Mouse (Mus musculus): ENCODE measurements around the gene Mif4gd.
"Not testable (repeated sequence)": the region's sequence is repeated elsewhere in the genome, so short reads cannot be mapped to it uniquely, and the experiment has no call there.

Gene Mif4gd

DNA sequence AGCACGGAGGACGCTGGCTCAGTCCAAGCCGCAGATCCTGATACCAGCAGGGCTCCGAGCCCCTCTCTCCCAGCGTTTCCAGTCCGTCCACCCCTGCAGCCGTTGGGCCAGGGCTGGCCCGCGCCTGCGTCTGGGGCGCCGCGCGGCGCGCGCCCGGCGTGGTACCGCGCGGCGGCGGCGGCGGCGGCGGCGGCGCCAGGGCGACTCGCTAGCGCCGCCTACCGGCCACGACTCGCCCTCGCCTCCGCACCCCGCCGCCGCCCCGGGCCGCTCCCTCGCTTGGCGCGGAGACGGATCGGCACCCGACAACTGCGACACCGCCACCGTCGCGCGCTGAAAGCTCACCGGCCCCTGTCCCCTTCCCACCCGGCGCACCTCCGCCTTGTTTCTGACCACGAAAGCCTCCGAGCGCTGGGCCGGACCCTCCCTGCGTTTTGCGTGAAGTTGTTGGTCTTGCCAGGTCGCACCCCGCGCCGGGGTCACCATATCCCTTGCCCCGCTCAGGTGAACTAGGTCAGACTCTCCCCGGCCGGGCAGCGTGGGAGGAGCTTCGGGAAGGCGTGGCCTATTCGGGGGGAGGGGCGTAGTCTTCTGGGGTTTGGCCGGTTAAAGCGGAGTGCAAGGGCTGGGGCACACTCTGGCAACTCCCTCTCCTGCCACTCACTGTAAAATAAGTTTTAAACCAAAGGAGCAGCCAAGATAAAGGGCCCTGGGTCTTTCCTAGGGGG, at the start of gene Mif4gd:
Gene Mif4gd, minus strand, starts transcription at position 560 of the 728 bp plus-strand sequence.
- peak; percentile 67 for DNase-seq (ENCODE audit: low spot score)

DNA sequence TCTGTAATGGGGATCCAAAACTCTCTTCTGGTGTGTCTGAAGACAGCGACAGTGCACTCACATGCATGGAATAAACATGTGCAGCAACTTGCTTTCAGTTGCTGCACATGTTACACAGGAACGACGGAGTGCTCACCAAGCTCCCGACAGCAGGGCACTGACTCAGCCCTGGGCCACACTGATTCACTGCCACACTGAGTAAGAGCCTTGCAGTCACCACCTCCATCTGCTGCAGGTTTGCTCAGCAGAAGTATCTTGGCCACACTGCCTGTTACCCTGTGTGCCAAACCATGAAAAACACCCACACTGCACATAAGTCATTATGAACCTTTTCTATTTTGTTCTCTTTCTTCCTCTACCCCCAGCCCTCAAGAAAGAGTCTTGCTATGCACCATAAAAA, 47.6 kb upstream of the Mif4gd start:
- no peak for DNase-seq (ENCODE audit: low spot score)

DNA sequence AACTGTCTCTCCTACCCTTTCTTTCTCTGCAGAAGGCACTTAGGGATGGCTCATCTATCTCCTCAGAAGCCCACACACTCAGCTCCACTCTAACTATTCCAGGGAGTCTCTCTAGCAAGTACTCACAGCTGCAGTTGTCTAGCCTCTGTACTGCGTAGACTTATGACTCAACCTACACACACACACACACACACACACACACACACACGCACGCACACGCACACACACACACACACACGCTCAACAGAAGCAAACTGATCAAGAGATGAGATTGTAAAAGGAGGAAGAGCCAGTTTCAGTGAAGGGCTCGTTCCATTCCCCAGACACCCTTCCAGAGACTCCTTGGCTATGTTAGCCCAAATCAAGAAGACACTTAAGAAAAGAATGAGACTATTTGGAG, 45.8 kb upstream of the Mif4gd start:
- DNase-seq (ENCODE audit: low spot score): no peak

DNA sequence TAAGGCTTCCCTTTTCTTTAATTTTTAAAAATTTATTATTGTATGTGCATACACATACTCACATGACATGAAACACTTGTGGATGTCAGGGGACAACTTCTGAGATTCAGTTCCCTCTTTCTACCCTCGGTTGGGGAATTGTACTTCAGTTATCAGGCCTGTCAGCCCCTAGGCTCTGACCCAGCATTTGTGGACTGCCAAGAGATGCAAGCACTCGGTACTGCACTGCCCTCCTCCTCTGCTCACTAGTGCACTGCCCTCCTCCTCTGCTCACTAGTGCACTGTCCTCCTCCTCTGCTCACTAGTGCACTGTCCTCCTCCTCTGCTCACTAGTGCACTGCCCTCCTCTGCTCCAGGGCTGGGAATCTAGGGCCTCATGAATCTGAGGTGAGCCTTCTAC, 41.4 kb upstream of the Mif4gd start:
- no peak for DNase-seq (ENCODE audit: low spot score)

DNA sequence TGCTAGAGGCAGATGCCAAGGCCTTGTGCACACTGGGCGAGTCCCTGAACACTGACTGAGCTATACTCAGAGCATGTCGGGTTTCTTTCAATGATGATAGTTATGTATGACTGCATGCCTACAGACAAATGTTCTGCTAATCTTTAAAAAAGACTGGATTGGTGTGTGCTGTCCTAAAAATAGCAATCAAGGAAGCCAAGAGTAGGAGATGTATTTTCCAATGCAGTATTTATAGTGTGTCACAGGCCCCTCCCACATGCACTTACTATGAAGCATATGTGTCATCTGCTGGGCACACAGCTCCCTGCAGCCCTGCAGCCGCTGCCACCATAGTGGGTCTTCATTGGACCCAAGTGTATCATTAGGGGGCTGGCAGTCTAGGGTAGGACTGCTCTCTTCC, 40.4 kb upstream of the Mif4gd start:
- peak; percentile 61 for DNase-seq (ENCODE audit: low spot score)

DNA sequence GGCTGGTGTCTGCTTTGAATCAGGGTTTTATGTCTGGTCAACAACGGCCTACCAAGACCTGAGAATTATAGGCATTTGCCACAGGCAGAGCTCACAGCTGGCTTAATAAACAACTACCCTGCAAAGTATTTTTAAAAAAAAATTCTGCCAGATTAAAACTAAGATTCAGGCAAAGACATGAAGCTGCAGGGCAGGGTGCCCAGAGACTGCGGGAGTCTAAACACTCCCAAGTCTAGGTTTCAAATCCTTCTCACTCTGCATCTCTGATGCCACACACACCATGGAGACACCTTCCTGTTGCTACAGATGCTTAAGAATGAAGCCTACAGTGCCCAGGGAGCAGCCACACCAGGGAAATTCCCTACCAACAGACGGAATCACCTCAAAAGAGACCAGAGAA, 38.9 kb upstream of the Mif4gd start:
- DNase-seq (ENCODE audit: low spot score): no peak

DNA sequence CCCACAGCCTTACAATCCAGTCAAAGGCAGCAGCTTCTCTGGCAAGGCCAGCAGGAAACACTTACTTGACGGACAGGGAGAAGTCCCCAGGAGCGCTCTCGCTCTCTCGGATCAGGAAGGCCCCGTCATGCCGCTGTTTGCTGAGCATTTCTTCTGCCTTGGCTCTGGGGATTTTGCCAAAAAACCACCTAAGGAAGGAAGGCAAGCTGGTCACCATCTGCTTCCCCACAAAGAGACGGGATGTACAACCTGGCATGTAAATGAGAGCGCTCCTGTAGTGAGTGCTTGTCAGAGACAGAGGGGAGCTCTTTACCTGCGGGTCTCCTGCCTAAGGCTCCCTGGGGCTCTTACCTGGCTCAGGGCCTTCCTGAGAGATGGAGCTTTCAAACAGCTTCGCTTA, 36.9 kb upstream of the Mif4gd start:
- no peak for DNase-seq (ENCODE audit: low spot score)

DNA sequence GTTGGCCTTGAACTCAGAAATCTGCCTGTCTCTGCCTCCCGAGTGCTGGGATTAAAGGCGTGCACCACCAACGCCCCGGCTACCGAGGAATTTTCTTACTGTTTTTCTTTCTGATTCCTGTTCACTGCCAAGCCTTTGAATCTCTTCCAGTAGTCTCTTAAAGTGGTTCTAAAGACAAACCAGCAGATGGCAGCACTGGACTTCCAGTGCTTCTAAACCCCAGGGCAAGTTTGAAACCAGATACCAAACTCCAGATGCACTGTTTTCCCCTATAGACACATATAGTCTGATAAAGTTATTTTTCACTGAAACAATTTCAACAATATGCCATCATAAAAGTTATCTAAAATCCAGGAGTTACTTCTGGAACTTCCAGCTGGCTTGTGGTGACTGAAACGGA, 34.7 kb upstream of the Mif4gd start:
- peak; percentile 65 for DNase-seq (ENCODE audit: low spot score)

DNA sequence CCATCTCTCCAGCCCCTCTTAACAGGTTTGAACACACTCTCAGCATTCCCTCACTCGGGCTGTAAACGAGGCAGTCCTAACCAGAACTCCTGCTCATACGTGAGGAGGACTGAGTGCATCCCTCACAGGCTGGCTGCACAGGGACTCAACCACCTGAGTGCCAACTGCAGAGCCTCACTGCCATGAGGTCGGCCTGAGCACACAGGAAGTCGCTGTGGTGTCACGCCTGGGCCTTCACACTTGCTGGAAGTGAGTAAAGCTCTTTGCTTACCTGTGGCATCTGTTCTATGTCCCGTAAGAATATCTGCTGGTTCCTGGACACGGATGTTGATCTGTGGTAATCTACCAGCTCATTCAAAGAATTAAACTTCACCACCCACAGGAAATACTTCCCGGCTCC, 33.7 kb upstream of the Mif4gd start:
- no peak for DNase-seq (ENCODE audit: low spot score)

DNA sequence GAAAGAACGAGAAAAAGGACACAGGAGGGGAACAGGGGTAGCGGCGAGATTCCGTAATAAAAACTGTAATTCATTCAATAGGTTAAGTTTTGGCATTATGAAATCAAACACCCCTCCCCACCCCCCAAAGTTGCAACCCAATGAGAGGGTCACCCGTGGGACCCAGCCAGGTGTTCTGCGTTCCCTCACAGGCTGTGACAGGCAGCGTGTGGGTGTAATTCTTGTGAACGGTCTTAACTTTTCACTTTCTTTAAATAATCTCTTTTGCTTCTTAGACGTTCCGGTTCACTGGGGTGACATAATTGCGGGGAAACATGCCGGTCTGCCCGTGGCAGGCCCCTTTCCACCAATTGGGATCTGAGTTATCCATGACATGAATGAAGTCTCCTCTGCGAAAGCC, 32.7 kb upstream of the Mif4gd start:
- DNase-seq (ENCODE audit: low spot score): not testable (repeated sequence)

DNA sequence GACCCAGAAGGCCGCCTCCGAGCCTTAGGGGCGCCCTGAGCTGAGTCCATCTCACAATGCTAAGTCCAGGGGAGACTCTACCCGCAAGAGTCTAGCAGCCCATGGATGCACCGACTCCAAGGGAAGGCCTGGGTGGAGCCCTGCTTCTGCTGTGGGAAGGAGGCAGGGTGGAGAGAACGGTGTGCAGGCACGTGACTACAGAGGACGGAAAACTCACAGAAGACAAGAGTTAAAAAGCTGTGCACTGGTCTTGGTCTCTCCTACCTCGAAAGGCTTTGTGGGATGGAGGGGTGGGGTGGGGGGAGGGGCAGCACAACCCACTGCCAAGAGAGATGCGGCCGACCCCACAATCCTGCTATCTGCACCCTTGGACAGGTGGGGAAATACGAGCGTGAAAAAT, 31.5 kb upstream of the Mif4gd start:
- no peak for DNase-seq (ENCODE audit: low spot score)

DNA sequence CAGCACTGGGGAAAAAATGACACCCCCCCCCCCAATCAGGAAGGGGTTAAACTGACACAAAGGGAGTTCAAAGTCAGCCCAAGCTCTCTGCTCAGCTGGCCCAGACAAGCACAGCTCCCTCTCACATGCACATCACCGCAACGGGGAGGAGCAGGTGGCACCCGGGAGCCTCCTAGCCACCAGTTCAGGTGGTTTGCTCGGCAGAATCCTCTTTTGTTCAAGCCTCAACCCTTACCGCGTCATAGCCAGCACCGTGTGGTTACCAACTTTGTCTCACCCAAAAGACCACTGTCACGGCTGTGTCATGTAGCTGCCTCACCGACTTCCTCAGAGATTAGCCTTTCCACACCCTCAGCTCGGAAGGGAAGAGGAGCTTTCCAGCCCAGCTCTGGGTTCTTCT, 30.5 kb upstream of the Mif4gd start:
- DNase-seq (ENCODE audit: low spot score): no peak

DNA sequence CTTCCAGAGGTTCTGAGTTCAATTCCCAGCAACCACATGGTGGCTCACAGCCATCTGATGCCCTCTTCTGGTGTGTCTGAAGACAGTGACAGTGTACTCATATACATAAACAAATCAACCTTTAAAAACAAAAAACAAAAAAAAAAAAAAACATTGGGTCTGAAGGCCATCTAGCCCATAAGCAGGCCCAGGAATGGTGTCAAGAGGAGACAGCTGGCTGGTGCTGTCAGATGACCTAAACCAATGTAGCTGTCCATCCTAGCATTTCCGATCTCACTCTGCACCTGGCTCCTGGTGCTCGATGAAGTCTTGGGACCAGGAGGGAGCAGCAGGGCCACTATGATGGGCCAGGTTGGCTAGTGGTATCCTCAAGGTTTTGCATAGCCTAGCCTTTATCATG, 29.9 kb upstream of the Mif4gd start:
- no peak for DNase-seq (ENCODE audit: low spot score)

DNA sequence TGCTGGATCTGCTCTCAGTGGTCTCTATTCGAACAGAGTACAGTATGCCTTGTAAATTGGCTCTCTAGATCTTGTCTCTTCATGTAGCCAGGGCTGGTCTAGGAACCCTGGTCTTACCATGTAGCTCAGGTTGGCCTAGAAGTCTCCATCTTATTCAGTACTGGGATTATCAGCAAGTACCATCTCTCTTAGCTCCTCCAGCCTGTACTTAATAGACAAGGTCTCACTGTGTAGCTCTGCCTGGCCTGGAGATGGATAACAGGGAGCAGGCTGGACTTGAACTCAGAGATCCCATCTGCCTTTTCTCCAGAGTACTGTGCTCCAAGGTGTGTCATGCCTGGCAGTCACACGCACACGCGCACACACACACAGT, 28.9 kb upstream of the Mif4gd start:
- no peak for DNase-seq (ENCODE audit: low spot score)

DNA sequence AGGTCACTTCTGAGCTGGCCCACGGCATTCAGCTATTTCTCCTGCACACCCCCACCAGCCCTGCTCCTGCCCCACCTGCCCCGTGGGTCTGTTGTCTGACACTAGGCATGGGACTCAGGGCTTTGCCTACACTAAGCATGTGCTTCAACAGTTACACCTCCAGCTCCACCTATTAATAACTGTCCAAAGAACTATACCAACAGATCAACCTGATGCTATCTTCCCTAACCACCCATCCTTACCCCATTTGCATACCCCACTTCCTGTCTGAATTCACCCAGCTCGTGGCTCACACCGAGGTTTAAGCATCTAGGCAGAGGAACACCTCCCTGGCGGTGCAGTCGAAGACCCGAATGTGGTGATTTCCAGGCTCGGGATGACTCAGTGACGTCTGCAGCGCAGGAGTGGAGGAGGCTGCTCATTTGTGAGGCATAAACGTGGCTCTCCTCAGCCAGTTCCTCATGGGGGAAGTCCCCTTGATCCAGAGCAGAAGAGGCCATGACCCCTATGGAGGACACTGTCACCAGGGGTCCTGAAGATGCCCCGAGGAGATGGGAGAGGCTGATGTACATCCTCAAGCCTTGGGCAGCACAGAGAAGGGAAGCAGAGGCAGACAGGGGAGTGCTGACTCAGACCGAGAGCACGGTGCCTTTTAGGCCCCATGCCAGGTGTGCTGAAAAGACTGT, 28.4 kb upstream of the Mif4gd start:
- no peak for DNase-seq (ENCODE audit: low spot score)

DNA sequence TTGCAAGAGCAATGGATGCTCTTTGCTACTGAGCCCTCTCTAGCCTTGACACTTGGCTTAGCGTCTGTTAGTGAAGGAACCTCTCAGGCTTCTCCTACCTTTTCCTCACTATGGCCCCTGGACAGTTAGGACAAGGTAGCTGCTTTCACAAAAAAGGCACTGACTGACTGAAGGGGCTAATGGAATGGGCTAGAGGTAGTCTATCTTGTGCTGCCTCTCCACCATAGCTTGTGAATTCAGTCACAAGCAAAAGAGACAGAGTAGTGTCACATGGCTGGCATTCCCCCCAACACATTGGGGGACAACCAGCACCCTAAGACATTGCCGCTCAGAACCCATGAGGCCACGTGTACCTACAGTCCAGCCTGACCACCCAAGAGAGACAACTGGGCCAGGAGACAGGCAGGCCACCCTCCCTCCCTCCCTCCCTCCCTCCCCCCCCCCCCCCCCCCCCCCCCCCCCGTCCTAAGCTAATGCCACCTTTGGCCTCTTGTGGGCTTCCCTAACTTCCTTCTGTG, 27.6 kb upstream of the Mif4gd start:
- no peak for DNase-seq (ENCODE audit: low spot score)

DNA sequence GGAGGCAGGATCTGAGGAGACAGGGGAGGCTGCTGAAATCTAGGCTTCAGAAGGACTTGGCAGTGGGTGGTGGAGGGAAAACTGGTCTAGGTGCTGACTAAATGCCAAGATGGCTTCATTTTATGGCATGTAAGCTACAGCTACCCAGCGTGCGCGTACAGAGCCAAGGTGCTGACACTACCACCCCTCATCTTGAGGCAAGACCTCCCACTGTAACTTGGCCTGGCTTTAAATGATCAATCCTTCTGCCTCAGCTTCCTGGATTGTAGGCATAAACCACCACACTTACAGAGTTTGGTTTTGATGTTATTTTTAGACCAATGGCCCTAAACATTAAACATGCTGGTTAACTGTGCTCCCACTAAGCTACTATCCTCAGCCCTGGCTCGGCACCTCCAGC, 26.8 kb upstream of the Mif4gd start:
- DNase-seq (ENCODE audit: low spot score): no peak

DNA sequence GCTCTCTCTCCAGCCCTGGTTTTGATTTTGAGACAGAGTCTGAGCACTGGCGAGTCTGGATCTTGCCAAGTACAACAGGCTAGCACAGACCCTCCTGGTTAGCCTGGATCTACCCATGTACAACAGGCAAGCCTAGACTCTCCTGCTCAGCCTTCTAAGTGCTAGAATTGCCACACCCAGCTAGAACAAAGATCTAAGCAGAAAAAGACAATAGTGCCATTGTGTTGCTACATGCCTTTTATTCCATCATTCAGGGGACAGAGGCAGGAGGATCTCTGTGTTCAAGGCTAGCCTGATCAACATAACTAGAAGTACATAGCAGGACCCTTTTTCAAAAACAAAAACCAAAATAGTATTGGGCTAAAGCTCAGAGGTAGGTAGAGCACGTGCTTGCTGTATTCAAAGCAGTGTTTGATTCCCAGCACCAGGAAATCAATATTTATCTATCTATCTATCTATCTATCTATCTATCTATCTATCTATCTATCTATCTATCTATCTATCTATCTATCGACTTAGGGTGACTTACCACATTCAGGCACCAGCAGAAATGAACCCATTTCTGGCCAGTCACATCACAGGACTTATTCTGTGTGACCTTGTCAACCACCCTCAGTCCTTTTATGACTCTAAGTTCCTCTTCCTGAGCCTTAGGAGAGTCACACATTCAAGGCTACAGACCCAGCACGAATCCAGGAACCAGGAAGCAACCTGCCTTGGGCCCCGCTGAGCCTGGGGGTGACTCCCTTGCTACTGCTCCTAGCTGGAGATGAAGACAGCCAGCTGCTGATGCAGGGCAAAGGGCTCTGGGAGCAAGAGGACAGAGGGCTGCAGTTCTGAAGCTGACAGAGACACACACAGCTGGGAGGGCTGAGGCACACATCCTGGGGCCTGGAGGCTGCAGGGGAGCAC, 26.0 kb upstream of the Mif4gd start:
- DNase-seq (ENCODE audit: low spot score): no peak

DNA sequence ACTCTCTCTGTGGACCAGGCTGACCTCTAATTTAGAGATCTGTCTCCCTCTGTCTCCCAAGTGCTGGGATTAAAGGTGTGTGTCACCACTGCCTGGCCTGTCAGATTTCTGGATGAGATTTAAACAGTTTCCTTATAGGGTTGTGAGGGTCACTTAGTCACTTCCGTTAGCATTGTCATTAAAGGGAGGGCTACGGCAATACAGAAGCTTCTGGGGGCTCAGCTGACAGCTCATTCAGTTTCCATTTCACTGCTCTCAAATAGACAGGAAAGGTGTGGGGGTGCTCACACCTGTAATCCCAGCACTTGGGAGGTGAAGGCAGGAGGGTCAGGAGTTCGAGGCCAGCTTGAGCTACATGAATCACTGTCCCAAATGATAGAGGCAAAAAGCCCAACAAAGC, 24.2 kb upstream of the Mif4gd start:
- no peak for DNase-seq (ENCODE audit: low spot score)

DNA sequence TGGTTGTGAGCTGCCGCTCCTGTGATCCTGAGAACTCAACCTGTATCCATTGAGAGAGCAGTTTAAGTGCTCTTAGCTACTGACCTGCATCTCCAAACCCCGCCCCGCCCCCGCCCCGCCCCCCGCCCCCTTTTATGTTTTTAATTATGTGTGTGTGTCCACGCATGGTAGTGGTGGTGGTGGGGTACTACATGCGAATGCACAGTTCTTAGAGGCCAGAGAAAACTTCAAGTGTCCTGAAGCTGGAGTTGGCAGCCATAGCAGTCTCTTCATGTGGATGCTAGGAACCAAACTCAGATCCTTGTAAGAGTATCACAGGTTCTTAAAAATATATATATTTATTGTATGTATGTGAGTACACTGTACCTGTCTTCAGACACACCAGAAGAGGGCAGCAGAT, 22.7 kb upstream of the Mif4gd start:
- DNase-seq (ENCODE audit: low spot score): no peak

DNA sequence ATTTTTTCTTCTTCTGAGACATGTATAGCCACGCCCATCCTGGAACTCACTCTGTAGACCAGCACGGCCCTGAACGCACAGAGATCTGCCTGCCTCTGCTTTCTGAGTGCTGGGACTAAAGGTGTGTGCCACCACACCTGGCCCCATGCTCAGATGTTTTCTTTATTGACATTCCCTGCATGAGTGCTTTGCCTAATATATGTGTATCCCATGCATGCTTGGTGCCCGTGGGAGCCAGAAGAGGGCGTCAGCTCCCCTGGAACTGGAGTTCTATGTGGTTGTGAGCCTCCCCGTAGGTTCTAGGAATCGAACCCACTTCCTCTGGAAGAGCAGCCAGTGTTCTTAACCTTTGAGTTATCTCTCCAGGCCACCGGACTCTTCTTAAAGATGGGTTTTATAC, 22.3 kb upstream of the Mif4gd start:
- no peak for DNase-seq (ENCODE audit: low spot score)

DNA sequence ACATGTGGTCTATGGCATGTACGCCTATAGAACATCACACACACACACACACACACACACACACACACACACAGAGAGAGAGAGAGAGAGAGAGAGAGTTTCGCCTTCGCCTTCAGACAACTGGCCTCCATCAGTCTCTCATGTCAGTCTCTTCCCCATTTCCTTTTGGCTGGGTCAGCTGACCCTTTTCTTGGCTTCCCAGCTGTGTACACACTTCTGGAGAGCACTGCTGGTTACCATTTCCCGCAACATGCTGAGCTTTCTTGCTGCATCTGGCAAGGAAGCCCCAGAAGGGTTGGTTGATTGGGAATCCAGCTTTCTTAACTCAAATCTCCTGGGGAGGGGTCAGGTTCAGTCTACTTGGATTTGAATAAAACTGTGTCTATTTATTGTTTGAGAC, 21.3 kb upstream of the Mif4gd start:
- no peak for DNase-seq (ENCODE audit: low spot score)

DNA sequence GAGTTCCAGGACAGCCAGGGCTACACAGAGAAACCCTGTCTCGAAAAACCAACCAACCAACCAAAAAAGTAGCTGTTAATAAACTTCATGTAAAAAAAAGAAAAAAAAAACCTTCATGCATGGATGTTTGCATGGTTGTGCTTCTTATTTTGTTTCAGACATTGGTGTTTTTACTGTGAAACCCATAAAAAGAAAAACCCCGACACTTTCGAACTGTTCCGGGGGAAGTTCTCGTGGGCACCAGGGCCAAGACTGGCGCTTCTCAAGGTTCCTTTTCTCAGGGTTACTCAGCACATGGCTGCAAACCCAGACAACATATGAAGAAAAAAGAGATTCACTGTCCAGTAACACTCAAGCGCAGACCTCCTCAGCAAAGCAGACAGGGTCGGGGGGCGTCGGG, 20.1 kb upstream of the Mif4gd start:
- no peak for DNase-seq (ENCODE audit: low spot score)

Data from left cerebral cortex, adult 11 months (tissue).